In the genomic region with DNA sequence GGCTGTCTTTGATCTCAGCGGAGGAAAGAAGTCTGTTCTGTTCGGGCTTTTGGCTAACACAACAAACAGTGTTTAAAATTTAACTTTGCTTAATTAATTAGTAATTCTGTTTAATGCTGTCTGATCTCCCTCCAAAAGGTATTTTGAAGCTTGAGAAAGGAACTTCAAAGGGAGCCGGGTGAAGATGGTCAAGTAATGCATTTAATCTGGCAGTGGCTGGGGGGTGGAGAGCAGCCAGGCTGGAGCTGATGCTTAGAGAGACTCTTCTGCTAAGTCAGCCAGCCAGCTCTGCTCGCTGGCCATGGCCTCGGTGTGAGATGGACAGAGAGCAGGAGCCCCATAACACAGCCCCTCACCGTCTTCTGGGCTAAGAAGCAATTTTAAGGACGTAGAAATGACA, we compare ENCODE assay signal across 11 mouse cellular contexts. TPM values are rescaled to one million over a fixed set of nuclear protein-coding genes. Genes with fewer than 3 reads are reported as not detected.
DNase-seq lines count a peak whose midpoint lies in the region; ATAC-seq and TF ChIP-seq lines count a peak whose summit lies in the region.
"Had no signal": no experiment of that assay in that cellular context is flagged by ENCODE, and none has a peak within 500 bp of the region (broad histone marks: within the 10 kb centered on the region; RNA-seq: fewer than 3 reads in every experiment).

No protein-coding gene starts in this region.

- no peak for TF ChIP-seq CTCF in midbrain, postnatal 0 days (IDR thresholded peaks at IDR 0.05)

- no peaks in the 10 kb centered on the region for H3K36me3 ChIP-seq in heart, embryonic 12.5 days
- no peaks in the 10 kb centered on the region for H3K36me3 ChIP-seq in midbrain, embryonic 14.5 days (ENCODE audit: control insufficient read depth, insufficient read depth, low read length)
- 0 out of 2 replicates have a peak, but pooled peaks cover 2% of the 10 kb centered on the region for H3K36me3 ChIP-seq in midbrain, postnatal 0 days (ENCODE audit: insufficient read depth, low read length)
- peaks cover 26% of the 10 kb centered on the region for H3K36me3 ChIP-seq in kidney, embryonic 15.5 days
- no peaks in the 10 kb centered on the region for H3K36me3 ChIP-seq in stomach, embryonic 16.5 days (ENCODE audit: control insufficient read depth, insufficient read depth, low read length)

- peaks cover 56% of the 10 kb centered on the region for H3K4me1 ChIP-seq in heart, embryonic 12.5 days (replicated peaks)
- H3K4me1 ChIP-seq in midbrain, embryonic 14.5 days (ENCODE audit: control insufficient read depth, insufficient read depth, low read length): peaks cover 28% of the 10 kb centered on the region
- peaks cover 6% of the 10 kb centered on the region; the same call in 1 of the 2 replicates for H3K4me1 ChIP-seq in midbrain, postnatal 0 days (ENCODE audit: insufficient read depth, low read length)
- H3K4me1 ChIP-seq in kidney, embryonic 15.5 days: peaks cover 79% of the 10 kb centered on the region
- peaks cover 37% of the 10 kb centered on the region for H3K4me1 ChIP-seq in stomach, embryonic 16.5 days (ENCODE audit: control insufficient read depth, insufficient read depth, low read length)

- DNase-seq in heart, adult 18-20 months: no peak
- peak; percentile 39 for DNase-seq in midbrain, embryonic 14.5 days
- no peak for DNase-seq in midbrain, postnatal 0 days (ENCODE audit: low spot score)
- no peak for DNase-seq in testis, postnatal 10 days (ENCODE audit: low spot score)
- no peak for DNase-seq in cerebellum, postnatal 36 days
- DNase-seq: adrenal gland, adult 2 months had no signal

- H3K4me3 ChIP-seq in heart, embryonic 12.5 days: no peak overlapping the region
- no peak overlapping the region for H3K4me3 ChIP-seq in midbrain, embryonic 14.5 days (replicated peaks; ENCODE audit: low read depth, low read length)
- H3K4me3 ChIP-seq in midbrain, postnatal 0 days (ENCODE audit: low read depth, low read length): no peak overlapping the region
- H3K4me3 ChIP-seq in kidney, embryonic 15.5 days (replicated peaks): no peak overlapping the region
- no peak overlapping the region for H3K4me3 ChIP-seq in stomach, embryonic 16.5 days (replicated peaks; ENCODE audit: low read length)
- H3K4me3 ChIP-seq: embryonic facial prominence, embryonic 12.5 days had no signal

- H3K27me3 ChIP-seq in heart, embryonic 12.5 days (replicated peaks): no peaks in the 10 kb centered on the region; the same call in 1 of the 2 replicates
- H3K27me3 ChIP-seq in midbrain, embryonic 14.5 days (ENCODE audit: control insufficient read depth, insufficient read depth, low read length): no peaks in the 10 kb centered on the region
- no peaks in the 10 kb centered on the region for H3K27me3 ChIP-seq in midbrain, postnatal 0 days (ENCODE audit: insufficient read depth, low read length)
- H3K27me3 ChIP-seq in kidney, embryonic 15.5 days: no peaks in the 10 kb centered on the region
- no peaks in the 10 kb centered on the region for H3K27me3 ChIP-seq in stomach, embryonic 16.5 days (ENCODE audit: control insufficient read depth, insufficient read depth, low read length)
- H3K27me3 ChIP-seq: embryonic facial prominence, embryonic 12.5 days had no signal

- H3K9me3 ChIP-seq in heart, embryonic 12.5 days (replicated peaks): no peaks in the 10 kb centered on the region
- H3K9me3 ChIP-seq in midbrain, embryonic 14.5 days (ENCODE audit: control insufficient read depth, low read length): no peaks in the 10 kb centered on the region
- no peaks in the 10 kb centered on the region for H3K9me3 ChIP-seq in midbrain, postnatal 0 days (ENCODE audit: low read length)
- no peaks in the 10 kb centered on the region for H3K9me3 ChIP-seq in kidney, embryonic 15.5 days (replicated peaks)
- H3K9me3 ChIP-seq in stomach, embryonic 16.5 days (replicated peaks; ENCODE audit: control insufficient read depth, low read length): no peaks in the 10 kb centered on the region
- H3K9me3 ChIP-seq: embryonic facial prominence, embryonic 12.5 days had no signal

- ATAC-seq in heart, embryonic 12.5 days (ENCODE audit: insufficient number of reproducible peaks, low FRiP score): no peak
- no peak for ATAC-seq in midbrain, embryonic 14.5 days (ENCODE audit: low FRiP score, low TSS enrichment)
- ATAC-seq in midbrain, postnatal 0 days (ENCODE audit: low FRiP score): no peak
- ATAC-seq in kidney, embryonic 15.5 days (replicated peaks; ENCODE audit: low FRiP score): peak; percentile 46
- ATAC-seq in stomach, embryonic 16.5 days (ENCODE audit: insufficient read depth, low FRiP score): no peak

- H3K27ac ChIP-seq in heart, embryonic 12.5 days (ENCODE audit: poor library complexity, severe bottlenecking): no peak overlapping the region
- no peak overlapping the region for H3K27ac ChIP-seq in midbrain, embryonic 14.5 days (replicated peaks; ENCODE audit: low read depth, low read length)
- no peak overlapping the region for H3K27ac ChIP-seq in midbrain, postnatal 0 days (ENCODE audit: low read depth, low read length)
- H3K27ac ChIP-seq in kidney, embryonic 15.5 days: peak overlapping the region; percentile 89
- H3K27ac ChIP-seq in stomach, embryonic 16.5 days (ENCODE audit: low read length): peak overlapping the region; percentile 35; the same call in 1 of the 2 replicates
- H3K27ac ChIP-seq: embryonic facial prominence, embryonic 12.5 days had no signal

- no peak overlapping the region for H3K4me2 ChIP-seq in heart, embryonic 12.5 days
- no peak overlapping the region for H3K4me2 ChIP-seq in midbrain, embryonic 14.5 days (ENCODE audit: low read length)
- no peak overlapping the region for H3K4me2 ChIP-seq in midbrain, postnatal 0 days (ENCODE audit: low read depth, low read length, poor library complexity, severe bottlenecking)
- peak overlapping the region; percentile 6; the same call in 1 of the 2 replicates for H3K4me2 ChIP-seq in kidney, embryonic 15.5 days
- H3K4me2 ChIP-seq in stomach, embryonic 16.5 days (ENCODE audit: low read depth, low read length): no peak overlapping the region
- H3K4me2 ChIP-seq: embryonic facial prominence, embryonic 12.5 days had no signal

- WGBS in heart, embryonic 12.5 days: 52% methylated on average over 7 of the region's 7 CpGs
- 41% methylated on average over 7 of the region's 7 CpGs for WGBS in midbrain, embryonic 14.5 days
- 34% methylated on average over 7 of the region's 7 CpGs for WGBS in midbrain, postnatal 0 days
- 30% methylated on average over 7 of the region's 7 CpGs for WGBS in kidney, embryonic 15.5 days
- 36% methylated on average over 7 of the region's 7 CpGs for WGBS in stomach, embryonic 16.5 days

- peak overlapping the region; percentile 15; the same call in 1 of the 2 replicates for H3K9ac ChIP-seq in heart, embryonic 12.5 days
- no peak overlapping the region for H3K9ac ChIP-seq in midbrain, embryonic 14.5 days (replicated peaks; ENCODE audit: low read length)
- no peak overlapping the region for H3K9ac ChIP-seq in midbrain, postnatal 0 days (replicated peaks; ENCODE audit: low read length, poor library complexity, severe bottlenecking)
- no peak overlapping the region for H3K9ac ChIP-seq in kidney, embryonic 15.5 days
- H3K9ac ChIP-seq in stomach, embryonic 16.5 days (ENCODE audit: low read length): peak overlapping the region; percentile 4; the same call in 1 of the 2 replicates
- H3K9ac ChIP-seq: embryonic facial prominence, embryonic 12.5 days had no signal

RNA-seq across cellular contexts. Expression of a gene that starts 56.7 kb away (rescaled TPM):
- 1.1 and 1.2 TPM in 2 replicates for polyA plus RNA-seq in heart, embryonic 12.5 days (2016; fragmentation: Nextera tagmentation; extraction: Ambion mirVana)
- total RNA-seq in heart, adult 18-20 months (2021): 1 to 10 TPM; 1.1 to 3.0 TPM
- 0.82 and 1.1 TPM in 2 replicates for polyA plus RNA-seq in midbrain, embryonic 14.5 days (2014; fragmentation: Nextera tagmentation; extraction: Ambion mirVana)
- total RNA-seq in midbrain, postnatal 0 days (2014; rRNA removed): 0.80 and 1.4 TPM in 2 replicates
- 2.0 and 2.1 TPM in 2 replicates for polyA plus RNA-seq in midbrain, postnatal 0 days (2015; fragmentation: Nextera tagmentation; extraction: Ambion mirVana)
- polyA plus RNA-seq in kidney, embryonic 15.5 days (2015; fragmentation: Nextera tagmentation; extraction: Ambion mirVana): 1.7 and 2.3 TPM in 2 replicates
- 1.4 and 1.9 TPM in 2 replicates for polyA plus RNA-seq in stomach, embryonic 16.5 days (2015; fragmentation: Nextera tagmentation; extraction: Ambion mirVana)

RNA-seq across cellular contexts. Expression of a gene that starts 58.1 kb away (rescaled TPM):
- polyA plus RNA-seq in heart, embryonic 12.5 days (2016; fragmentation: Nextera tagmentation; extraction: Ambion mirVana): 26.5 and 27.7 TPM in 2 replicates
- total RNA-seq in heart, adult 18-20 months (2021): 1 to 10 TPM; 2.4 to 2.8 TPM
- 46.2 and 66.4 TPM in 2 replicates for polyA plus RNA-seq in midbrain, embryonic 14.5 days (2014; fragmentation: Nextera tagmentation; extraction: Ambion mirVana)
- 36.9 and 48.9 TPM in 2 replicates for total RNA-seq in midbrain, postnatal 0 days (2014; rRNA removed)
- polyA plus RNA-seq in midbrain, postnatal 0 days (2015; fragmentation: Nextera tagmentation; extraction: Ambion mirVana): 35.7 and 36.4 TPM in 2 replicates
- polyA plus RNA-seq in kidney, embryonic 15.5 days (2015; fragmentation: Nextera tagmentation; extraction: Ambion mirVana): 60.0 and 68.1 TPM in 2 replicates
- 36.4 and 36.8 TPM in 2 replicates for polyA plus RNA-seq in stomach, embryonic 16.5 days (2015; fragmentation: Nextera tagmentation; extraction: Ambion mirVana)
- polyA plus RNA-seq: C2C12 had no signal

Comparison
In these comparisons a context has a peak if more than half of its experiments do, and no peak if none do; other contexts are left out.
1. H3K27ac ChIP-seq: peak in kidney, embryonic 15.5 days (single experiment) and stomach, embryonic 16.5 days (single experiment); none in heart, embryonic 12.5 days (single experiment), midbrain, embryonic 14.5 days (single experiment) and midbrain, postnatal 0 days (single experiment).
2. H3K9ac ChIP-seq: peak in heart, embryonic 12.5 days (single experiment) and stomach, embryonic 16.5 days (single experiment); none in midbrain, embryonic 14.5 days (single experiment), midbrain, postnatal 0 days (single experiment) and kidney, embryonic 15.5 days (single experiment).